Mouse (Mus musculus) limb, embryonic 15.5 days (tissue): ENCODE measurements at regions not wholly inside any gene's neighbourhood (a gene's known extent, or its start where the extent isn't known, plus 50 kb on each side); places are given as distances from the start of the nearest gene placed in this dataset.

Experiments
- ATAC-seq: fragments of 200-750 bp; cut with Nextera tagmentation; 2 replicates; pipeline ENCODE4 v1.8.0; 2017; ENCODE audit warnings: low read depth, moderate TSS enrichment; ENCODE audit not compliant: insufficient number of reproducible peaks, low FRiP score, low TSS enrichment
- H3K27ac ChIP-seq: fragments of 300-500 bp; sonication (generic); 2 replicates; pipeline ENCODE4 v1.5.1; 2015; ENCODE audit warnings: moderate library complexity, mild to moderate bottlenecking, inconsistent platforms
- H3K27me3 ChIP-seq: fragments of 300-500 bp; sonication (generic); 2 replicates; pipeline ENCODE4 v1.6.1; 2015; ENCODE audit warnings: inconsistent platforms
- H3K36me3 ChIP-seq: fragments of 300-500 bp; sonication (generic); 2 replicates; pipeline ENCODE4 v1.6.1; 2015; ENCODE audit warnings: inconsistent platforms
- H3K4me1 ChIP-seq: fragments of 300-500 bp; sonication (generic); 2 replicates; pipeline ENCODE4 v1.6.1; 2015; ENCODE audit warnings: inconsistent platforms
- H3K4me2 ChIP-seq: fragments of 300-500 bp; sonication (generic); 2 replicates; pipeline ENCODE4 v1.6.1; 2015; ENCODE audit warnings: mild to moderate bottlenecking, inconsistent platforms
- H3K4me3 ChIP-seq: fragments of 300-500 bp; sonication (generic); 2 replicates; pipeline ENCODE4 v1.5.1; 2015; ENCODE audit warnings: mild to moderate bottlenecking, inconsistent platforms
- H3K9ac ChIP-seq: fragments of 300-500 bp; sonication (generic); 2 replicates; pipeline ENCODE4 v1.6.1; 2015; ENCODE audit warnings: inconsistent platforms
- H3K9me3 ChIP-seq: fragments of 300-500 bp; sonication (generic); 2 replicates; pipeline ENCODE4 v1.6.1; 2016; ENCODE audit warnings: inconsistent platforms
- WGBS: fragments of 180-500 bp; shearing (Covaris S2); methylation state at CpG from one replicate; pipeline ENCODE4 v1.1.7; 2015; 5-methylcytosine and 5-hydroxymethylcytosine counted together

DNA sequence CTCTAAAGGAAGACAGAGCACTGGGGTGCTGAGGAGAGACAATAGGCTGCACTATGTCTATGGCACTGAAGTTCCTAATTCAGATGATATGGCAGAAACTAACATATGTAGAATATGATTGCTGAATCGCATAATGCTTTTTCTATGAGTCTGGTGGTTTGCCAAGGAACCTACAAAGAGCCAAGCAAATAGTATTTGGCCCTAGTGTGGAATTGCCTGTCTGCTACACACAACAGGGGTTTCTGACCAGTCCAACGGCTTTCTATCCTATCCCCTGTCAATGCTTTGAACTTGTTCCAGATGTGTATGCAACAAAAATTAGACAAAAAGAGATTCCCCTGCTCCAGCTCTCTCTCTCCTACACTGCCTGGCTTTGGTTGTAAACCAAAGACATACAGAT is 100.5 kb upstream of the Spats2l start:
- no peak for ATAC-seq
- Histone ChIP-seq H3K27ac (peak overlapping the region; percentile 40; the same call in 1 of the 2 replicates), H3K27me3 (no peaks in the 10 kb centered on the region), H3K4me3 (no peak overlapping the region), H3K4me1 (peaks cover 10% of the 10 kb centered on the region; the same call in 1 of the 2 replicates), H3K4me2 (no peak overlapping the region), H3K9ac (no peak overlapping the region), H3K36me3 (no peaks in the 10 kb centered on the region), H3K9me3 (no peaks in the 10 kb centered on the region)
- WGBS = 41% methylated on average over 2 of the region's 2 CpGs

DNA sequence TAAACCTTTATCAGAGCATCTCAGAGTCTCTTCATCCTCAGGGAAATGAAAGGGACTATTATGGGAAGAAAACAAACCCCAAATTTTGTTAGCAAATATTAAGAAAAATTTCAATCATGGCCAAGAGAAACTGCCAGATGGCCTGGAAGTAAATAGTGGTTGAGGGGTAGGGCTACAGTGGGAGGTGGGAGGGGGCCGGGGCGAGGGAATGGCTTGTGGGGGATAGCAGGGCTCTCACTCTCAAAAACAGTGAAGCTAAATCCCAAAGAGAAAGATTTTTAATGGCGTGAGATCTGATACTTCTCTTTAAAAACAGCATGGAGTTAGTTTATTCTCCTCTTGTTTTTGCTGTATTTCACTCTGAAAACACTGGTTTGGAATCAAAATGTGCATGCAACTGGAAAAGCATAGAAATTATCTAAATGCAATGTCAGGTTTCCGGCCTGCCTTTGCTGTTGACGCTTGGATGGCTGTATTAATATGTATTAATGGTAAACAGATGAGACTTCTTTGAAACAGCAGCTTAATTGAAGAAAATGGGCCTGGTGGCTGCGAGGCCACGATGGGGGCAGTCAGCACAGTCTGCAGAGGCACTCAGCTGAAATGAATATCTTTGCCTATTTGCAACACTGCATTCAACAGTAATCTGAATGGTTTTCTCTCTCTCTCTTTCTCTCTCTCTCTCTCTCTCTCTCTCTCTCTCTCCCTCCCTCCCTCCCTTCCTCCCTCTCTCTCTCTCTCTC is 99.8 kb upstream of the Spats2l start:
- Histone ChIP-seq H3K4me1 (peaks cover 10% of the 10 kb centered on the region; the same call in 1 of the 2 replicates), H3K9me3 (no peaks in the 10 kb centered on the region), H3K27ac (no peak overlapping the region; the same call in 1 of the 2 replicates), H3K9ac (no peak overlapping the region), H3K27me3 (no peaks in the 10 kb centered on the region), H3K36me3 (no peaks in the 10 kb centered on the region), H3K4me2 (no peak overlapping the region), H3K4me3 (no peak overlapping the region)
- ATAC-seq = no peak
- WGBS = 36% methylated on average over 7 of the region's 7 CpGs

DNA sequence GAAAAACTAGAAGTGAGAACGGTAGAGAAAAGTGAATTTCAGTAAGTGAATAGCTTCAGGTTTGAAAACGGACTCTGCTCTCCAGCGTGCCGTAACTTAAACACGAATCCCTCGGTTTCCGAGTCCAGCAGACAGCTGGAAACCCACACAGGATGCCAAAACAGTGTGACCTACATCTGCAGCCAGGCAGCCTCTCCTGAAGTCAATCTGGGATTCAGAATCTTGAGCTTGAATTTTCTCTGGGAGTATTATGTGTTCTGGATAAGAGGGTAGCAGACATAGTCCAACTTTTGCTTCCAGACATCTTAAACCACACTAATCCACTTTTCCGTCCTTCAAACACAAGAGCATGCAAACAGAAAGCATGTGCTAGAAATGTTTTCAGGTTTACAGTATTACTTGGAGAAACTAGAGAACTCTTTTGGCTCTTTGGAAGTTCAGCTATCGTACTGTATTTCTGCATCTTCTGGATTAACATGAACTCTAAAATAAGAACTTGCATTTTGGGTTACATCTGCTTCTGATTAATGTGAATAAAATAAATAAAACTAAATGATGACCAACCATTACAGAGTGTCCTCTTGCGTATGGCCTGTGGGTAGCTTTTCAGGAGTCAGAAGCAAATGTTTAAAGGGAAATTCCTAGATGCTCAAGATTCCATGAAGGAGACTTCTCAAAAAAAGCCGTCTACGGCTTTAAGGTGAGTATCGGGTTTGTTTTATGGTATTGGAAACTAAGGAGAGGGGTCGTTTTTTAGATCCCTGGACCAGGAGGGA is 89.4 kb upstream of the Spats2l start:
- H3K4me3 ChIP-seq = no peak overlapping the region
- peak; percentile 69; the same call in 1 of the 2 replicates for ATAC-seq
- H3K36me3 ChIP-seq = no peaks in the 10 kb centered on the region
- no peaks in the 10 kb centered on the region for H3K27me3 ChIP-seq
- peak overlapping the region; percentile 69 for H3K27ac ChIP-seq
- H3K9ac ChIP-seq = no peak overlapping the region
- H3K4me2 ChIP-seq = no peak overlapping the region
- H3K9me3 ChIP-seq = no peaks in the 10 kb centered on the region
- WGBS = 33% methylated on average over 14 of the region's 14 CpGs
- peaks cover 5% of the 10 kb centered on the region; the same call in 1 of the 2 replicates for H3K4me1 ChIP-seq

DNA sequence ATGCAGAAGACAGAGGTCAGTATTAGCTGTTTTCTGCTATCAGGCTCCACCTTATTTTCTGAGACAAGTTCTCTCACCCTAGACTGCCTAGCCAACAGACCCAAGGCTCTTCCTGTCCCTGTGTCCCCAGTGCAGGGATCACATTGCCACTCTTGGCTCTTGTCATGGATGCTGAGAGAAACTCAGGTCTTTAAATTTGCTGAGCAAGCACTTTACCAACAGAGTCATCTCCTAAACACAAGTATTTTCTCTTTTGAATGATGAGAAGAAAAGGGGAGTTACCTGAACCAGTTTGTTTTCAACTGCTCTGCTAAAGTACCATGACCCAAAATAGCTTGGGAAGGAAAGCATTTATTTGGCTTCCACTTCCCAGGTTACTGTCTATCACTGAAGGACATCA is 84.7 kb upstream of the Spats2l start:
- no peaks in the 10 kb centered on the region for H3K9me3 ChIP-seq
- H3K9ac ChIP-seq = no peak overlapping the region

DNA sequence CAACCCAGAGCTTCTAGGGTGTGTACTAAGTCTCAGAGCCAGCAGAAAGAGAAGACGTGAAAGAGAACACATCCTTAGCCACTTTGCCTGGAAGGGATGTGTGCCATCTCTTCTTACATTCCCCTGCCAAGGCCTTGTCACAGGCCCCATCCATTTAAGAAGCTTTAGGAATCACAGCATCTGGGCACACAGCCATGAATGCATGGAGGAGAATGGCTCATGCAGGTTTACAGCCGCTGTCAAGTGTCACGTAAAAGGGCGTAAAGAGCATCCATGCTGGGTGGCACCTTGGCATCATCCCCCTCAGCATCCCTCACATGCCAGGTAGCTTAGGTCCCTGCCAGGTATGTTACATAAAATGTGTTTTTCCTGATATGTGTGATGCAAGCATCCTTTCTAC is 66.1 kb upstream of the Spats2l start:
- no peaks in the 10 kb centered on the region for H3K9me3 ChIP-seq
- no peak overlapping the region for H3K27ac ChIP-seq
- H3K27me3 ChIP-seq = no peaks in the 10 kb centered on the region
- H3K4me3 ChIP-seq = no peak overlapping the region
- no peak overlapping the region for H3K4me2 ChIP-seq
- ATAC-seq = no peak
- 65% methylated on average over 4 of the region's 4 CpGs for WGBS
- H3K4me1 ChIP-seq = 0 out of 2 replicates have a peak, but pooled peaks cover 4% of the 10 kb centered on the region
- no peak overlapping the region for H3K9ac ChIP-seq
- H3K36me3 ChIP-seq = no peaks in the 10 kb centered on the region

More for the DNA sequence above, 84.7 kb upstream of the Spats2l start:
- ATAC-seq = no peak
- Histone ChIP-seq H3K4me3 (no peak overlapping the region), H3K27ac (no peak overlapping the region), H3K4me2 (no peak overlapping the region), H3K4me1 (peaks cover 5% of the 10 kb centered on the region; the same call in 1 of the 2 replicates), H3K27me3 (no peaks in the 10 kb centered on the region), H3K36me3 (no peaks in the 10 kb centered on the region)

DNA sequence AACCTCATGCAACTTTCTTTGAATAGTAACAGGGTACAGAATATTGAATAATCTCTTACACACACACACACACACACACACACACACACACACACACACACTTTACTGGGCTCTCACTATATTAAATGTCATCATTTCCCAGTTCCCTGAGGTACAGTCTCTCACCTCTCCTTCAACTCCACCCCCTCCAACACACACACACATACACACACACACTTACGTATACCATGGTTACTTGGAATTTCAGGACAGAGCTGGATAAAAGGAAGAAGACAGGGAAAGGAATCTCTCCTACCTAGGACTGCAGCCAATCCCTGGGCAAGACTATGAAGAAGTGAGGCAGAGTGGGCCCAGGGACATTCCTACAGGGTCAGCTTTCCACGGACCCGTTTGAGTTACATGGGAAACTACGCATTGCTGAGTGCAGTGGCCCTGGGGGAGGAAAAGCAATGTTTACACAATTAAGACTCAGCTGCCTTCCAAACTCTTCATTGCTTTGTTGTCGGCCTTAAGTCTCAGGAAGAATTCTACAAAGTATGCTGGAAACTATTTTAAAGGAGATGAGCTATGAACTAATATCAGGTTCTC is 61.0 kb upstream of the Spats2l start:
- Histone ChIP-seq H3K27ac (no peak overlapping the region), H3K9me3 (no peaks in the 10 kb centered on the region), H3K4me3 (no peak overlapping the region), H3K9ac (no peak overlapping the region), H3K4me1 (peaks cover 5% of the 10 kb centered on the region; the same call in 1 of the 2 replicates), H3K4me2 (no peak overlapping the region), H3K27me3 (no peaks in the 10 kb centered on the region), H3K36me3 (no peaks in the 10 kb centered on the region)
- 35% methylated on average over 5 of the region's 5 CpGs for WGBS
- ATAC-seq = no peak

DNA sequence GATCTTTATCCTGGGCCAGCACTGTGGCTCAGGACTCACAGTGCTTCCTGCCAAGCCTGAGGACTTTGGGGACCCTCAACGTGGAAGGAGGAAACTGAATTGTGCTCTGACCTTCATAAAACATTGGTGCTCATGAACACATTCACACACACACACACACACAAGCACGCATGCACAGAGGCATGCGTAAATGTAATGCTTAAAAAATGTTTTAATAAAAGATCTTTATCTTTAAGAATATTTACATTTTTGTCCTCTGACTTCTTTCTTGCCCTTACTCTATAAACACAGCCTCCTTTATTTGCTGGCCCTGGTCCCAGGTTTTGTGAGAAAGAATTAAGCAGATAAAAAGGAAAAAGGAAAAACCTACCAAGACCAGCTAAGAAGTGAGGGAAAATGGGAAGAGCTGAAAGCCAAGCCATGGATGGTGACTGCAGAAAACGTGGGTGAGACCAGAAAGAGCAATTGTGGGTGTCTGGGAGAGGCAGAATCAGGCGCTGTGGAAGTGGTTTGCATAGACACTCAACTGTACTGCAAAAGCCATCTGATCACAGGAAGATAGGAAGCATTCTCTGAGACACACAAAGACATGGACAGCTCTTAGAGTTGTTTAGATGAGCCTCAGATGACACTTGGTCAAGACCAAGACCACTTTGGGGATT is 56.7 kb upstream of the Spats2l start:
- Histone ChIP-seq H3K4me2 (no peak overlapping the region), H3K9me3 (no peaks in the 10 kb centered on the region), H3K36me3 (no peaks in the 10 kb centered on the region), H3K4me3 (no peak overlapping the region), H3K27me3 (no peaks in the 10 kb centered on the region), H3K9ac (no peak overlapping the region), H3K4me1 (peaks cover 4% of the 10 kb centered on the region; the same call in 1 of the 2 replicates), H3K27ac (no peak overlapping the region)
- WGBS = 53% methylated on average over 5 of the region's 5 CpGs
- ATAC-seq = no peak

DNA sequence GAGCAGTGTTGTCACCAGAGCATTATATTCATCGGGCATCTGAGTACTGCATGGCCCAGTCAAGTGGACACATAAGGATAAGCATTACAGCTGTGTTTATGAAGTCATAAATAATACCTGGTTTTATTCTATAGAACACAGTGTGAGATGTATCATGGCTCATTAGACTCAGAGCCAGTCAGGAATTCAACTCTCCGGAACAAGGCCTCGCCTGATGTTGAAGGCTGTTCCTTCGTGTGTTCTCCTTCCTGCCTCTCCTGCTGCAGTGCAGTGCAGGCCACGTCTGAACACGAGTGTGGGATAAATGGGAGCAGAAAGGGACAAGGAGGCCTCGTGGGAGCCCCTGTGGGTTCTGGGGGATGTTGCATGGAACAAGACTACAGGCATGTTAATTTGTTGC is 55.6 kb upstream of the Spats2l start:
- no peak overlapping the region for H3K4me2 ChIP-seq
- 67% methylated on average over 7 of the region's 7 CpGs for WGBS

More for the DNA sequence above, 55.6 kb upstream of the Spats2l start:
- no peaks in the 10 kb centered on the region for H3K27me3 ChIP-seq
- H3K27ac ChIP-seq = no peak overlapping the region
- H3K4me1 ChIP-seq = peaks cover 4% of the 10 kb centered on the region; the same call in 1 of the 2 replicates
- ATAC-seq = no peak
- no peaks in the 10 kb centered on the region for H3K9me3 ChIP-seq
- no peaks in the 10 kb centered on the region for H3K36me3 ChIP-seq
- no peak overlapping the region for H3K9ac ChIP-seq
- H3K4me3 ChIP-seq = no peak overlapping the region
